ENCODE assay signal across 24 mouse cellular contexts in the genomic region with DNA sequence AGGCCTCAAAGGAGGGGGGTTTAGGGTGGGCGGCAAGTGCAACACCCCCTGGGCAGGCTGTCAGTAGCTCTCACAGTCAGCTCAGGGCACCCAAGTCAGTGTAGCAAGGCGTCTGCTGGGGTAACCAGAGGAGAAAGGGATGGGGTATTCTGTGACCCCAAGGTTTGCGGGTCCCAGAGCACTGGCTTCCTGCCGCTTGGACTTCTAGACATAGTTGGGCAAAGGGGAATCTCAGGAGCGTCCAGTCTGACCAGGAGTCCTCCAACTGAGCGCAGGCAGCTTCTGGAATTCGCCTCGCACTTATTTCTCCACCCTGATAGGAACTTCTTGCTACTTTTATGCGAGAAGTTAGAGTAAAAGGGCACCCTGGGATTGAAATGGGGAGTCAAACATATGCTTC. TPM values are rescaled to one million over a fixed set of nuclear protein-coding genes. Genes with fewer than 3 reads are reported as not detected.
A peak's percentile ranks its signal among the peaks of the same experiment; 100 is the strongest.
DNase-seq lines count a peak whose midpoint lies in the region; ATAC-seq and TF ChIP-seq lines count a peak whose summit lies in the region.
"Had no signal": no experiment of that assay in that cellular context is flagged by ENCODE, and none has a peak within 500 bp of the region (broad histone marks: within the 10 kb centered on the region; RNA-seq: fewer than 3 reads in every experiment).

No protein-coding gene starts in this region.

- H3K27me3 ChIP-seq in heart, embryonic 15.5 days = peaks cover 92% of the 10 kb centered on the region
- peaks cover 95% of the 10 kb centered on the region for H3K27me3 ChIP-seq in liver, embryonic 11.5 days (replicated peaks; ENCODE audit: control insufficient read depth, insufficient read depth, low read length)
- peaks cover 92% of the 10 kb centered on the region for H3K27me3 ChIP-seq in liver, postnatal 0 days (ENCODE audit: insufficient read depth, low read length)
- peaks cover 99% of the 10 kb centered on the region for H3K27me3 ChIP-seq in embryonic facial prominence, embryonic 10.5 days (replicated peaks; ENCODE audit: low read depth, poor library complexity, severe bottlenecking)
- H3K27me3 ChIP-seq in intestine, postnatal 0 days (replicated peaks; ENCODE audit: control insufficient read depth, insufficient read depth, low read length) = peaks cover 93% of the 10 kb centered on the region
- H3K27me3 ChIP-seq: CH12.LX had no signal

- H3K4me1 ChIP-seq in heart, embryonic 15.5 days (replicated peaks) = peaks cover 31% of the 10 kb centered on the region
- peaks cover 4% of the 10 kb centered on the region for H3K4me1 ChIP-seq in liver, embryonic 11.5 days (replicated peaks; ENCODE audit: control insufficient read depth, insufficient read depth, low read length)
- peaks cover 11% of the 10 kb centered on the region for H3K4me1 ChIP-seq in liver, postnatal 0 days (ENCODE audit: insufficient read depth)
- H3K4me1 ChIP-seq in embryonic facial prominence, embryonic 10.5 days = peaks cover 29% of the 10 kb centered on the region
- H3K4me1 ChIP-seq in intestine, postnatal 0 days (replicated peaks; ENCODE audit: control insufficient read depth, insufficient read depth, low read length) = no peaks in the 10 kb centered on the region

- H3K4me2 ChIP-seq in heart, embryonic 15.5 days = peak overlapping the region; percentile 64
- H3K4me2 ChIP-seq in liver, embryonic 11.5 days = peak overlapping the region; percentile 29
- H3K4me2 ChIP-seq in liver, postnatal 0 days (ENCODE audit: low read depth, low read length) = no peak overlapping the region
- no peak overlapping the region for H3K4me2 ChIP-seq in intestine, postnatal 0 days (replicated peaks; ENCODE audit: low read depth)
- H3K4me2 ChIP-seq: hindbrain, embryonic 14.5 days; limb, embryonic 12.5 days; midbrain, embryonic 15.5 days; neural tube, embryonic 12.5 days had no signal

- WGBS in heart, embryonic 15.5 days = 4% methylated on average over 9 of the region's 9 CpGs
- WGBS in liver, embryonic 11.5 days = 6% methylated on average over 9 of the region's 9 CpGs
- 6% methylated on average over 9 of the region's 9 CpGs for whole genome bisulfite sequencing in liver, postnatal 0 days (ENCODE audit: insufficient replicate concordance)
- 0% methylated on average over 9 of the region's 9 CpGs for WGBS in embryonic facial prominence, embryonic 10.5 days
- WGBS in intestine, postnatal 0 days = 2% methylated on average over 9 of the region's 9 CpGs

- intact Hi-C loops in heart, postnatal 25 days (cut with DNase I) = loop anchor here (10.0 kb wide), 1 partner anchor 551 kb away; no protein-coding TSS in a partner anchor

- no peak for TF ChIP-seq EP300 in liver, postnatal 0 days (IDR thresholded peaks at IDR 0.05; ENCODE audit: low read depth)

- H3K36me3 ChIP-seq in heart, embryonic 15.5 days = no peaks in the 10 kb centered on the region
- H3K36me3 ChIP-seq in liver, embryonic 11.5 days (ENCODE audit: control insufficient read depth, insufficient read depth, low read length) = no peaks in the 10 kb centered on the region
- no peaks in the 10 kb centered on the region for H3K36me3 ChIP-seq in liver, postnatal 0 days (replicated peaks; ENCODE audit: insufficient read depth, low read length)
- H3K36me3 ChIP-seq in embryonic facial prominence, embryonic 10.5 days (replicated peaks) = no peaks in the 10 kb centered on the region
- no peaks in the 10 kb centered on the region; the same call in 1 of the 2 replicates for H3K36me3 ChIP-seq in intestine, postnatal 0 days (ENCODE audit: control insufficient read depth, insufficient read depth)
- H3K36me3 ChIP-seq: limb, embryonic 12.5 days; midbrain, embryonic 15.5 days; neural tube, embryonic 12.5 days had no signal

- no peak for ATAC-seq in heart, embryonic 15.5 days (replicated peaks; ENCODE audit: insufficient number of reproducible peaks, insufficient read depth, low FRiP score, low read depth)
- ATAC-seq in liver, embryonic 11.5 days (replicated peaks; ENCODE audit: low FRiP score) = no peak
- no peak for ATAC-seq in liver, postnatal 0 days
- no peak for ATAC-seq in intestine, postnatal 0 days
- ATAC-seq: midbrain, embryonic 15.5 days had no signal

- peak overlapping the region; percentile 53; the same call in 1 of the 2 replicates for H3K4me3 ChIP-seq in heart, embryonic 15.5 days
- no peak overlapping the region for H3K4me3 ChIP-seq in liver, embryonic 11.5 days (ENCODE audit: low read depth, low read length)
- H3K4me3 ChIP-seq in liver, postnatal 0 days (ENCODE audit: low read depth, low read length) = no peak overlapping the region
- no peak overlapping the region for H3K4me3 ChIP-seq in embryonic facial prominence, embryonic 10.5 days
- no peak overlapping the region for H3K4me3 ChIP-seq in intestine, postnatal 0 days (ENCODE audit: low read depth, low read length)
- H3K4me3 ChIP-seq: erythroblast, embryonic 14.5 days; layer of hippocampus, adult 2 months; limb, embryonic 12.5 days; midbrain, embryonic 15.5 days; neural tube, embryonic 12.5 days had no signal

- TF ChIP-seq CTCF in liver, postnatal 0 days (IDR thresholded peaks at IDR 0.05; ENCODE audit: low read depth) = no peak
- no peak for TF ChIP-seq CTCF in intestine, postnatal 0 days (IDR thresholded peaks at IDR 0.05; ENCODE audit: low read depth)

- H3K9me3 ChIP-seq in heart, embryonic 15.5 days (replicated peaks) = no peaks in the 10 kb centered on the region
- H3K9me3 ChIP-seq in liver, embryonic 11.5 days (ENCODE audit: control insufficient read depth, low read length) = no peaks in the 10 kb centered on the region
- H3K9me3 ChIP-seq in liver, postnatal 0 days (ENCODE audit: low read length) = no peaks in the 10 kb centered on the region
- no peaks in the 10 kb centered on the region for H3K9me3 ChIP-seq in embryonic facial prominence, embryonic 10.5 days
- H3K9me3 ChIP-seq in intestine, postnatal 0 days (ENCODE audit: control insufficient read depth) = no peaks in the 10 kb centered on the region
- H3K9me3 ChIP-seq: limb, embryonic 12.5 days; midbrain, embryonic 15.5 days; neural tube, embryonic 12.5 days had no signal

- peak; percentile 40 for DNase-seq in embryo, embryonic 9.5 days (ENCODE audit: extremely low spot score)
- no peak for DNase-seq in embryo, embryonic 10 days (ENCODE audit: low spot score)
- DNase-seq in heart, postnatal 25 days (ENCODE audit: low spot score) = no peak
- no peak for DNase-seq in liver, embryonic 11.5 days (ENCODE audit: low spot score)
- DNase-seq in liver, postnatal 0 days = no peak
- DNase-seq in embryonic facial prominence, embryonic 10.5 days (ENCODE audit: low spot score) = peak; percentile 48
- DNase-seq: adrenal gland, postnatal 14 days; cerebellum, adult 8-10 months; gastrocnemius, postnatal 10 days; kidney, adult 18-20 months; lung, adult 18-20 months; lung, postnatal 36 days; thymus, postnatal 25 days had no signal

- no peak overlapping the region for H3K9ac ChIP-seq in heart, embryonic 15.5 days
- H3K9ac ChIP-seq in liver, embryonic 11.5 days (ENCODE audit: low read depth, low read length) = no peak overlapping the region
- H3K9ac ChIP-seq in liver, postnatal 0 days (replicated peaks) = no peak overlapping the region
- H3K9ac ChIP-seq in intestine, postnatal 0 days (ENCODE audit: low read depth, low read length) = no peak overlapping the region
- H3K9ac ChIP-seq: hindbrain, embryonic 14.5 days; limb, embryonic 12.5 days; midbrain, embryonic 15.5 days; neural tube, embryonic 12.5 days had no signal

- no peak overlapping the region for H3K27ac ChIP-seq in heart, embryonic 15.5 days
- H3K27ac ChIP-seq in liver, embryonic 11.5 days (ENCODE audit: low read depth, low read length) = no peak overlapping the region
- H3K27ac ChIP-seq in liver, postnatal 0 days (ENCODE audit: low read depth) = no peak overlapping the region
- H3K27ac ChIP-seq in embryonic facial prominence, embryonic 10.5 days (replicated peaks) = no peak overlapping the region
- H3K27ac ChIP-seq in intestine, postnatal 0 days (ENCODE audit: low read depth, low read length) = no peak overlapping the region
- H3K27ac ChIP-seq: hindbrain, embryonic 14.5 days; layer of hippocampus, adult 2 months; limb, embryonic 12.5 days; midbrain, embryonic 15.5 days; neural tube, embryonic 12.5 days had no signal

RNA-seq across cellular contexts. Expression of gene Wt1, which starts 2.4 kb away (rescaled TPM):
- polyA plus RNA-seq in heart, embryonic 15.5 days (2015; fragmentation: Nextera tagmentation; extraction: Ambion mirVana) = 21.9 and 23.5 TPM in 2 replicates
- 1 to 10 TPM; 6.0 to 6.6 TPM for total RNA-seq in heart, postnatal 25 days (2021)
- 19.6 and 21.3 TPM in 2 replicates for polyA plus RNA-seq in liver, embryonic 11.5 days (2014; fragmentation: Nextera tagmentation; extraction: Ambion mirVana)
- polyA plus RNA-seq in liver, postnatal 0 days (2015; fragmentation: Nextera tagmentation; extraction: Ambion mirVana) = 0.86 and 1.1 TPM in 2 replicates
- polyA plus RNA-seq in embryonic facial prominence, embryonic 10.5 days (2016; fragmentation: Nextera tagmentation; extraction: Ambion mirVana) = 0.25 and 0.44 TPM in 2 replicates
- 3.9 TPM in 2 replicates for polyA plus RNA-seq in intestine, postnatal 0 days (2015; fragmentation: Nextera tagmentation; extraction: Ambion mirVana)
- total RNA-seq: CH12.LX; layer of hippocampus, adult 2 months had no signal
- polyA plus RNA-seq: erythroblast, embryonic 14.5 days had no signal

RNA-seq across cellular contexts. Expression of gene Gm11060, which starts 32.1 kb away (rescaled TPM):
- polyA plus RNA-seq in heart, embryonic 15.5 days (2015; fragmentation: Nextera tagmentation; extraction: Ambion mirVana) = not detected in 2 replicates
- total RNA-seq in heart, postnatal 25 days (2021) = not detected
- not detected in 2 replicates for polyA plus RNA-seq in liver, embryonic 11.5 days (2014; fragmentation: Nextera tagmentation; extraction: Ambion mirVana)
- not detected in 2 replicates for polyA plus RNA-seq in liver, postnatal 0 days (2015; fragmentation: Nextera tagmentation; extraction: Ambion mirVana)
- polyA plus RNA-seq in embryonic facial prominence, embryonic 10.5 days (2016; fragmentation: Nextera tagmentation; extraction: Ambion mirVana) = not detected in 2 replicates
- polyA plus RNA-seq in intestine, postnatal 0 days (2015; fragmentation: Nextera tagmentation; extraction: Ambion mirVana) = not detected in 2 replicates
- total RNA-seq: adrenal gland, postnatal 14 days; CH12.LX; gastrocnemius, postnatal 10 days; layer of hippocampus, adult 2 months; left cerebral cortex, adult 18-20 months had no signal
- polyA plus RNA-seq: cortical plate, adult 2 months; erythroblast, embryonic 14.5 days; hindbrain, embryonic 14.5 days; limb, embryonic 12.5 days; midbrain, embryonic 15.5 days; neural tube, embryonic 12.5 days had no signal

Comparison
In these comparisons a context has a peak if more than half of its experiments do, and no peak if none do; other contexts are left out.
1. DNase-seq: peak in embryo, embryonic 9.5 days (single experiment) and embryonic facial prominence, embryonic 10.5 days (single experiment); none in embryo, embryonic 10 days (single experiment), heart, postnatal 25 days (single experiment), liver, embryonic 11.5 days (single experiment) and liver, postnatal 0 days (single experiment).
2. H3K4me2 ChIP-seq: peak in heart, embryonic 15.5 days (single experiment) and liver, embryonic 11.5 days (single experiment); none in liver, postnatal 0 days (single experiment) and intestine, postnatal 0 days (single experiment).